Mouse (Mus musculus) urinary bladder, postnatal 14 days (tissue): ENCODE data around the gene Pcsk6.
A peak's percentile ranks its signal among the peaks of the same experiment; 100 is the strongest.
"Not testable (repeated sequence)": the region's sequence is repeated elsewhere in the genome, so short reads cannot be mapped to it uniquely, and the experiment has no call there.

ENCODE experiments used
- DNase-seq: peaks from one replicate; pipeline ENCODE4 v3.0.0; 2021; ENCODE audit warnings: low spot score

The Pcsk6 gene

DNA sequence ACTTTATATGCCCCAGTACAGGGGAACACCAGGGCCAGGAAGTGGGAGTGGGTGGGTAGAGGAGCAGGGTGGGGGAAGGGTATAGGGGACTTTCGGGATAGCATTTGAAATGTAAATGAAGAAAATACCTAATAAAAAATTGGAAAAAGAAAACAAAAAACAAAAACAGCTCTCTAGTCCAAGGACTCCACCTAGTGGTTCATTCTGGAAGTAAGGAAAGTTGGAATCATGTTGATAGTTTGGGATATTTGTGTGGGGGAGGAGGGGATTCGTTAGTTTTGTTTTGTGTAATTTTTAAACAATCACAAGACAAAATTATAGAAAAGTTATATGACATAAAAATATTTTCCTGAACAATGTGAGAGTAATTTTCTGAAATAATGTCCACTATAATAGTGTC lies 193.8 kb downstream of the Pcsk6 start:
- not testable (repeated sequence) for DNase-seq

DNA sequence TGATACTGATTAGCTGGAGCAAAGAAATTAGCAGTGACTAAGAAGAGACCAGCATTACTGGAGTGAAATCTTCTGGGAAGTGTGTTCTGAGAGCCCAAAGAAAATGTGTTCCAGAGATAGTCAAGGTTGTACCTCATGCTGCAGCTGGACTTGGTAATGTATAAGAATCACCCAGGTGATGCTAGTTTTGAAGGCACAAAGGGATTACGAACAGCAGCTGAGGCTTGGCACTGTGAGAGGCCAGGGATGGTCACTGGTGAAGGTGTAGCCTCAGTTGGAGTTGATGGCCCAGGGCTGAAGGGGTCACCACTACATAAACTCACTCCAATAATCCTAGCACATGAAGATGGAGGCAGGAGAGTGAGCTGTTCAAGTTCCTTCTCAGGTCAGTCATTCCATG lies 197.2 kb downstream of the Pcsk6 start, which contains the start of gene Snrpa1:
Gene Snrpa1 (plus strand): TSS at position 301 of the 400 bp plus-strand sequence.
- no peak for DNase-seq

DNA sequence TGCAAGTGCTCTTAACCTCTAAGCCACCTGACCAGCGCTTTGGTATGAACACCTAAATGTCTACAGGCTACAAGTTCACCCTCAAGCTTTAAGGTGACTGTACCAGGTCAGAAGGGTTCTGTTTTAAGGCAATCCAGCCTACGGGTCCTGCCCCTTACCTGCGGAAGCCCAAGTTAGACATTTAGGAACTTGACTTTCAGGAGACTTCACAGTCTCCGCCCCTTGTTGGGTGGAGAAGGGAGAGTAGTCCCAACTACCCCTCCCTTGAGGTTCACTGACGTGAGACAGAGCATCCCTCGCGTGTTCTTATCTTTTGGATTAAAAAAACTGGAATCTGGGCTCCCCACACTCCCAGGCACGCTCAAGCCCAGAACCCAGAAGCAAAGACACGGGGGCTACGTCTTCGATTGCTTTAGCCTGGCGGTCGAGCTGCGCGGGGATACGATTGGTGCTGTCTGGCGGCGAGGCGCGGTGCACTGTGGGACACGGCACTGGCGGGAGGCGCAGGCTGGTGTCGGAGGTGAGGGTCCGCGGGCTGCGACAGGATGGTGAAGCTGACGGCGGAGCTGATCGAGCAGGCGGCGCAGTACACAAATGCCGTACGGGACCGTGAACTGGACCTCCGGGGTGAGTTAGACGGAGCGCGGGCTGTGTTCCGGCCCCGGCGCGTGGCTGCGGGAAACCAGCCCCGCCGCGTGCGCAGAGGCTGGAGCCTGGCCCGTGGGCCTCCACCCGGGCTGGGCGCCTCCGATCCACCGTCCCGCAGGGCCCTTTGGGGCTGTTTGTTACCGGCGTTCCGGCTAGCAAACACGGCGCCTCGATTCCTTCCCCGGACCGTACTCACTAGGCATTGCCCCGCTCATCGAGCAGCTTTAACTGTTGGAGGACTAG lies 198.8 kb downstream of the Pcsk6 start:
- DNase-seq = peak; percentile 87

DNA sequence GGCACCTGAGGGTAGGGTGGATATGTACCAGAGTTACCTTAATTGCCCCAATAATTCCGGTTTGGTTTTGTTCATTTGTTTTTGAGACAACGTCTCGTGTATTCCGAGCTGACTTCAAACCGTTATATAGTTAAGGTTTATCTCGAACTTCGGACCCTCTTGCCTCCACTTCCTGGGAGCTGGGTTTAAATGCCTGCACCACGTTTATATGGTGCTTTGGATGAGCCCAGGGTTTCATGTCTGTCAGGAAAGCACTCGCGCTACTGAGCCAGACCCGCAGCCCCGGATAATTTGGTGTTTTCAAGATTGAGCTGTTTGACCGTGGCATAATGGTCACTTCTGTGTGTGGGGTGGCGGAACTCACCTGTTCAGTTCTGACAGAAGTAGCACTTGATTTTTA lies 199.5 kb downstream of the Pcsk6 start:
- DNase-seq = no peak

DNA sequence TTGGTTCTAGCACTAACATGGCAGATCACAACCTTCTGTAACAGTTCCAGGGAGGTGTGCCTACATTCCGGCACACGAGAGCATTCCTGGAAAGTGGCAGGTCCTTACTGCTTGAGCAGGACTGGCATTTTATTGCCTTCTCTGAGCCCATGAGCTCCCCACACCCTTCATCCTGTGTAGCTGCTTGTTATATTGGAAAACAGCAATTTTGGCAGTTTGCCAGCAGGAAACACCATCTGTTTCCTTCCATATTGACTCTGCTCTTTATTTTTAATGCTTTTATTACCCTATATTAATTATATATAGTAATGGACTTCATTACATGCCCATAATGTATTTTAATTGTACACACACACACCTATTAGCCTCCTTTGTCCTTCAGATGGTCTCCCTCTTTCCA lies 214.9 kb downstream of the Pcsk6 start:
- DNase-seq = no peak

DNA sequence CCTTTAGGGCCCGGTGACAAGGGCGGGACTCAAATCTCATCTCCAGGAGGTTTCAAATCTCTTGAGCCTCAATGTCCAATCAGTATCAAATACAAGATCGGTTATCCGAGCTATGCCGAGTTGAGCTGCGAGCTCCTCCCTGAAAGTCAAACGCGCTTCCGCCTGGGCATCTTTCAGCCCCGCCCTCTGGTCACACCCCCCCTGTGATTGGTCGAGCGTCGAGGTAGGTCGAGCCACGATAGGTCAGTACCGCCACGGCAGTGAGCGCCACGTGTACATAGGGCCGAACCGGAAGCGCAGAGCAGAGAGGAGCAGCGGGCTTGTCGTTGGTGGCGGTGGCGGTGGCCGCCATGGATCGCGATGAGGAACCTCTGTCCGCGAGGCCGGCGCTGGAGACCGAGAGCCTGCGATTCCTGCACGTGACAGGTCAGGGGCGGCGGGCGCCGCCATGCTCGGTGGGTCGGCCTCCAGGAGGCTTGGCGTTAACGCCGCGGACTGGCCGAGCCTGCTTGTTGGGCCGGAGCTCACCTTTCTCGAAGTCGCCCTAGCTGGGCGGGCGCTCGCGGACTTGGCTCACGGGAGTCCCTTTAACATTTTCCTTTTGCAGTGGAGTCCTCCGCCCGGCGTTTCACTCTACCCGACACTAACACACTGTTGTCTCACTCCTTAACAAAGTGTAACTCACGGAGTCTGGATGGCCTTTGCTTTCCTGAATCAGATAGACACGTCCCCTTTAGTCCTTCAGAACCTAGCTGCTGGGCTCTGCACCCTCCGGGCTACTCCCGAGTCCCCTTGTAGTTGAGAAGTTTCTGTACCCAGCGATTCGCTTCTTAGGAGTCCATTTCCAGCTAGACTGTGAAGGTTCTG lies 218.1 kb downstream of the Pcsk6 start, which contains the start of gene Selenos:
Gene Selenos (plus strand): TSS at position 286 of the 867 bp plus-strand sequence.
- peak; percentile 97 for DNase-seq

DNA sequence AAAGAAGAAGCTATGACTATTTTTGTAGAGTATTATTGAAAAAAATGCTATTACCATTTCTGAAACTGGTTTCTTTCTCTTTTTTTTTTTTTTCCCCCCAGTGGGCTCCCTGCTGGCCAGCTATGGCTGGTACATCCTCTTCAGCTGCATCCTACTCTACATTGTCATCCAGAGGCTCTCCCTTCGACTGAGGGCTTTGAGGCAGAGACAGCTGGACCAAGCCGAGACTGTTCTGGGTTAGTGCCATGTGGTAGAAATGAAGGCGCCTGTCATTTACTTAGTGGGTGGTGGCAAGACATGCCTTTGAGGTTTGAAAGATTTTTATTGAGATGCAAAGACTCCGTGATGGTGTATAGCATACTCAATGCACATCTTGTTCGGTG lies 218.7 kb downstream of the Pcsk6 start:
- no peak for DNase-seq

DNA sequence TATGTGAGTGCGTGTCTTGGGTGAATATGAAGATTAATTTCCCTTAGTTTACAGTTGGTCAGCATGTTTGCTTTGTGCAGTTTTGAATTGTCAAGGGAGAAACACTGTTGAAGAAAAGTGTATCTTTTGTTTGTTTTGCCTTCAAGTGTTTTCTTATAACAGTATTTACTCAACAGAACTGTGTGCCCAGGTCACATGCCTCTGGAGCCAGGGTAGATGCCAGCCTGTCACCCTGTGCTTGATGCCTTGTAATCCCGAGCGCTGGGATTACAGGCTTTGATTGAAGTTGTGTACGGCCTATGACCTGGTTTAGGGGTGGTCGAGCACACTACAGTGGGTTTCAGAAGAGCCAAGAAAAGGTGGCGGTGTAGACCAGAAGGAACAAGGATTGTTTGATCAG lies 222.2 kb downstream of the Pcsk6 start:
- no peak for DNase-seq

DNA sequence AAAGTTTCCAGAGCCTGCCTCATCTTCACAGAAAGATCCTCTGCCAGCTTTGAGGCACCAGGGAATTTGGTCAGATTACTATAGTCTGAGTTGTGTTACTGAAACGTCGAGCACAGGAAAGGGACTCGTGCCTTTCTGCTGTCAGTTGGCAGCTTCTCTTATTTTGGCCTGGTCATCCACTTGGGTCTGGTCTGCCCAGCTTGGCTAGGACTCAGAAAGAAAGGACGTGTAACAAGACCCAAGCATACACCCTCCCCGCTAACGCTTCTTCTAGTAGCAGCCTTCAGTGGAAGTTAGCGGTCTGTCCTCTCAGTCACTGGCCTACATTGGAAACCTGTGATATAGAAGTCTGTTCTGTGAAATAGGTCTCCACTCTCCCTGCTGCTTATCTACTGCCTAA lies 223.0 kb downstream of the Pcsk6 start:
- DNase-seq = no peak

DNA sequence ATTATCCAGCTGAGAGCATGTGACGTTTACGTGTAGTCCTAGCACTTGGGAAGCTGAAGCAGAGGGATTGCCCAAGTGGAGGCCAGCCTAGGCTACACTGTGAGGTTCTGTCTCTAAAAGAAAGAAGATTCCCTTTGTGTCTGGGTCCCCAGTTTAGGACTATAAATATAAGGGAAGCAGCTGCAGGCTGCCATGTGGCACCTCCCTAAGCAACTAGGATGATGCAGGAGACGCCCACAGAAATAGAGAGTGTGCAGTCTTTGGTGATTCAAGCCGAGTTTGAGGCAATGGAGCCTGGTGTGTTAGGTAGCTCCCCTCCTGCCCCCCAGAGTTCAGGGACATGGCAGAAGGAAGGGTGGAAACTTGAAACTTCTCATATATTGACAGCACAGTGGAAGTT lies 226.1 kb downstream of the Pcsk6 start:
- DNase-seq = no peak

DNA sequence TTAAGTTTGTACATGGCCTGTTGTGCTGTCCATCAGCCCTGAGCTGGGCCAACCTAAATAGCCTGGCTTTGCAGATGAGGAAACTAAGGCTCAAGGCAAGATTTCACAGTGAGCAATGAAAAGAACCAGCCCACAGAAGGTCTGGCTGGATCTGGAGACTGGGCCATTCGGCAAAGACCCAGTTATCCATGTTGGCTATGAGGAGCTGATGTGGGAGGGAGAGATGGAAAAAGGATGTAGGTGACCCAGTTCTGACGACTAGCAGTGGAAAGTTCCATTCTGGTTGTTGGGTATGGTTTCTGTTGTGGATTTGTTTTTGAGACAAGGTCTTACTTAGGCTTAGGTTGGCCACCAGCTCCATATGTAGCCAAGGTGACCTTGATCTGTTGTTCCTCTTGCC lies 226.5 kb downstream of the Pcsk6 start:
- DNase-seq = no peak

DNA sequence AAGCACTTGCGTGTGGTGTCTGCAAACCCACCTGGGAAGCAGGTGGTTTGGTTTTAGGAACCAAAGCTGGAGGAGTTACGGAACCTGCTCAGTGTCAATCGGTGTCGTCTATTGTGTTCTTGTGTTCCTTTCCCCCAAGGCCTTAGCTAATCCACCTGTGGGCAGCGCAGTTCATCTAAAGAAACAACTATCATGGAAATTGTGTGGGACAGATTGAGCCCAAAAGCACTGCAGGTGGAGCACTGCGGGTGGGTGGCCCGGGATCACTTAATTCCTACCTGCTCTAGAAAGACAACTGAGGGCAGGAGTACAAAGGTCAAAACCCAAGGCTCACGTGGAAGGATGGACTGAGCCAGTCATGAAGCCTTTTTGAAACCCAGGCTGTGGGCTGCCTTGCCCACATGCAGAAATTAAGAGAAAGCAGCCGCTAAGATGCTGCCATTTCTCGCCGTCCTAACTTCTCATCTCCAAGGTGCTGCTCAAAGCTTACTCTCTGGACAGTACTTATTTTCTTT lies 229.2 kb downstream of the Pcsk6 start:
- DNase-seq = no peak

DNA sequence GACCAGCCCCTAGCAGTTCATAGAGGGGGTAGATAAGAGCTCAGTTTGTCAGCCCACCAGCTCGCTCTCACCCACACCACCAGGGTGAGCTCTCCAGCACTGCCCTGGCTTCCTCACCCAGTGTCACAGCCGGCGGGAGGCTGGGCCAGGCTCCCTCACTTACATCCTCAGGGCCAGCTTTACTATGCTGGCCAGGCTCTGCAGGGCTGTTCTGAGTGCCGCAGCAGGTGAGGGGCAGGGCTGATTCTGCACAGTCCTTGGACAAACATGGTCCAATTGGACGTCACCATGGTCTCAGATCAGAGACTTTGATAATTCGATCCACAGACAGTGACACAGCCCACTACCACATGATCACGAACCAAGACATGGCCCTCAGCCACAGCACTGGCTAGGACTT lies 230.0 kb downstream of the Pcsk6 start:
- no peak for DNase-seq

DNA sequence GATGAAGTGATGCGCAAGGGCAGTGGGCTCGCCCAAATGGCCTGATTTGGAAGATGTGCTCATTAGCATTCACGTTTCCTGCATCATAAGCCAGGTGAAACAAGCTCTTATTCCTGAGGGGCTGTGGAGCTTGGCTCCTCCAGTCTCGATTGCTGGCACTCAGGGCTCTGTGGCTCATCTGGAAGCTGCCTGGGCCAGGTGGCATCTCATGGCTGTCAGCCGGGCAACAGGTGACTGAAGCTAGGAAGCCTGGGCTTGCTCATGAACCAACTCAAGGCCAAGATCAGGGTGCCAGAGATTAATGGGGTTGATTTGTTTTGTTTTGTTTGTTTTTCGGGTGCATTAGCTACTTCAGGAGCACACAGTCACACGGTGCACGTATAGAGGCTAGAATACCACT lies 231.1 kb downstream of the Pcsk6 start:
- DNase-seq = no peak

DNA sequence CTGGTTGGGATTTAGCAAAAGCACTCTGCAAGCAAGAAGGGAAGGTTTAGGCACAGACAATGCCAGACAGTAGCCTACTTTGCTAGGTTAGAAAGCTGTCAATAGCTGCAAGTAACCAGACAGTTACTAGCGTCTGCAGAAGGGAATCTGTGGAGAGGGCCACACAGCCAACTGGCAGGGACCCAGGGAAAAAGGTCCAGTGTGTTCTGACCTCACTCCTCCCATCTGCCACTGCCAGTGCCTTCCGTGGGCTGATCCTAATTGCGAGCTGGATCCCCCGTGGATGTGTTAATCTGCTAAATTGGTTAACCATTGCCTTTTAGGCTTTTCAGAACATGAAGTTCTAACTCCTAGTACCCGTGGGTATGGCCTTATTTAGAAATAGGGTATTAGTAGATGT lies 232.6 kb downstream of the Pcsk6 start:
- DNase-seq = peak; percentile 24

DNA sequence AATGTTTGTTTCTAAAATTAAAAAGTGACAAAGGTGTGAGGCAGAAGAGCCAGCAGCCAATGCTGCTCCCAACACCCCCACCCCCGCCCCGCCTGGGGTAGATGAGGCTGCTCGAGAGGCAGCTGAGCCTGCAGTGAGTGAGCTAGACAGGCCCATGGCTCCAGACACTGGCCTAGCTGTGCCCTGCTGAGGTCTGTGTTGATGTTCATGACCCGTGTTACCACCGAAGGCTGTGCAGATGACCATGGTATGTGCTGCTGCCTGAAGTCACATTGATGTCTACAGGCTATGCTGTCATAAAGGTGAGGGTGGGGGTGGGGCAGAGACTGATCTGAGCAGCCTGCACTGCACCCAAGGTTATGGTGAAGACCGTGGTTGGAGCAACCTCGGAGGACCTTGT lies 237.3 kb downstream of the Pcsk6 start:
- DNase-seq = no peak
